Mouse (Mus musculus) neural tube, embryonic 14.5 days (tissue): ENCODE measurements around the gene Atg4c. TPM values are rescaled to one million over a fixed set of nuclear protein-coding genes. Genes with fewer than 3 reads are reported as not detected.

Experiments
- ATAC-seq: fragments of 200-750 bp; cut with Nextera tagmentation; 2 replicates; pipeline ENCODE4 v1.8.0; 2017; ENCODE audit warnings: low read depth, mild to moderate bottlenecking, moderate TSS enrichment, moderate library complexity
- H3K27ac ChIP-seq: fragments of 300-500 bp; sonication (generic); 2 replicates; pipeline ENCODE4 v1.5.1; 2014; ENCODE audit warnings: low read depth, mild to moderate bottlenecking, control low read depth, low read length, moderate library complexity, mixed read lengths
- H3K27me3 ChIP-seq: fragments of 300-500 bp; sonication (generic); 2 replicates; pipeline ENCODE4 v1.6.1; 2014; ENCODE audit warnings: low read length; ENCODE audit not compliant: control insufficient read depth, insufficient read depth
- H3K36me3 ChIP-seq: fragments of 300-500 bp; sonication (generic); 2 replicates; pipeline ENCODE4 v1.6.1; 2014; ENCODE audit warnings: low read length, mixed read lengths; ENCODE audit not compliant: control insufficient read depth, insufficient read depth
- H3K4me1 ChIP-seq: fragments of 300-500 bp; sonication (generic); 2 replicates; pipeline ENCODE4 v1.6.1; 2014; ENCODE audit warnings: low read length; ENCODE audit not compliant: control insufficient read depth, insufficient read depth
- H3K4me2 ChIP-seq: fragments of 300-500 bp; sonication (generic); 2 replicates; pipeline ENCODE4 v1.6.1; 2014; ENCODE audit warnings: mild to moderate bottlenecking, low read depth, low read length, control low read depth
- H3K4me3 ChIP-seq: fragments of 300-500 bp; sonication (generic); 2 replicates; pipeline ENCODE4 v1.5.1; 2014; ENCODE audit warnings: low read depth, low read length, control low read depth, mixed read lengths
- H3K9ac ChIP-seq: fragments of 300-500 bp; sonication (generic); replicated peaks from 2 replicates; pipeline ENCODE4 v1.6.1; 2014; ENCODE audit warnings: low read depth, mild to moderate bottlenecking, control low read depth, low read length, mixed read lengths
- H3K9me3 ChIP-seq: fragments of 300-500 bp; sonication (generic); 2 replicates; pipeline ENCODE4 v1.6.1; 2016; ENCODE audit warnings: low read length; ENCODE audit not compliant: control insufficient read depth
- WGBS: fragments of 180-500 bp; shearing (Covaris S2); extraction: QIAGEN DNeasy Blood & Tissue Kit; methylation state at CpG from one replicate; pipeline ENCODE4 v1.1.7; 2014; 5-methylcytosine and 5-hydroxymethylcytosine counted together
- polyA plus RNA-seq: library from polyadenylated mRNA; unstranded; fragments of >200 nt; fragmentation: Nextera tagmentation; extraction: Ambion mirVana; gene quantifications from 2 replicates; pipeline ENCODE4 v1.2.1, GENCODE M21; 2014

The Atg4c gene
- polyA plus RNA-seq, 1 experiment from 2014 or later: 21.7 TPM

- H3K36me3 ChIP-seq: no peaks in the 10 kb centered on the region
- no peak overlapping the region for H3K27ac ChIP-seq
- 0 out of 2 replicates have a peak, but pooled peaks cover 5% of the 10 kb centered on the region for H3K4me1 ChIP-seq
- ATAC-seq: no peak
- H3K4me2 ChIP-seq: no peak overlapping the region
- no peak overlapping the region for H3K9ac ChIP-seq
- H3K4me3 ChIP-seq: no peak overlapping the region
- no peaks in the 10 kb centered on the region for H3K9me3 ChIP-seq
- H3K27me3 ChIP-seq: no peaks in the 10 kb centered on the region
These were observed 5.0 kb downstream of the Atg4c start for GRCm38 (mm10) chr4:99198721-99199120.

DNA sequence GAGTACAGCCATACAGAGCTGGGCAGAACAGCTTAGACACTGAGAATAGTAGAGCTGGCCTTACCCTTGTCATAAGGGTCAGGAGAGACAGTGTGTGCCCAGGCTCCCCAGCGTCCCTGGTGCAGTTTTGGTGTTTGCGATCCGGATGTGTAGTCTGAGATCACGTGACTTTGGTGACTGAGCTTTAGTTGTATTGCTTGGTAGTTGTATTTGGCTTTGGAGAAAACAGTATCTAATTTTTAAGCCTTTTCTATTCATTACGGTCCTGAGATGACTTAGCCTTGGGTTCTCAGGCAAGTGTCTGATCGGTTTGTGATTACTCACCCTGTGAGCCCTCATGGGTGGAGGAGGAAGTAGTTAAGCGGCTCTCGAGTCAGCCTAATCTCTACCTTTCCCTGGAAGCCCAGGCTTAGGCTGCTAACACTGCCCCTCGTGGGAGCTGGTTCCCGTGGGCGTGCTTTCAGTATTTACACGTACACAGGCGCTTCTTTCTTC, 6.1 kb downstream of the Atg4c start:
- no peak for ATAC-seq
- H3K4me2 ChIP-seq: no peak overlapping the region
- no peaks in the 10 kb centered on the region for H3K27me3 ChIP-seq
- no peak overlapping the region for H3K27ac ChIP-seq
- no peaks in the 10 kb centered on the region for H3K9me3 ChIP-seq
- no peaks in the 10 kb centered on the region for H3K36me3 ChIP-seq
- no peak overlapping the region for H3K4me3 ChIP-seq
- H3K4me1 ChIP-seq: 0 out of 2 replicates have a peak, but pooled peaks cover 3% of the 10 kb centered on the region
- WGBS: 77% methylated on average over 13 of the region's 13 CpGs
- H3K9ac ChIP-seq: no peak overlapping the region

DNA sequence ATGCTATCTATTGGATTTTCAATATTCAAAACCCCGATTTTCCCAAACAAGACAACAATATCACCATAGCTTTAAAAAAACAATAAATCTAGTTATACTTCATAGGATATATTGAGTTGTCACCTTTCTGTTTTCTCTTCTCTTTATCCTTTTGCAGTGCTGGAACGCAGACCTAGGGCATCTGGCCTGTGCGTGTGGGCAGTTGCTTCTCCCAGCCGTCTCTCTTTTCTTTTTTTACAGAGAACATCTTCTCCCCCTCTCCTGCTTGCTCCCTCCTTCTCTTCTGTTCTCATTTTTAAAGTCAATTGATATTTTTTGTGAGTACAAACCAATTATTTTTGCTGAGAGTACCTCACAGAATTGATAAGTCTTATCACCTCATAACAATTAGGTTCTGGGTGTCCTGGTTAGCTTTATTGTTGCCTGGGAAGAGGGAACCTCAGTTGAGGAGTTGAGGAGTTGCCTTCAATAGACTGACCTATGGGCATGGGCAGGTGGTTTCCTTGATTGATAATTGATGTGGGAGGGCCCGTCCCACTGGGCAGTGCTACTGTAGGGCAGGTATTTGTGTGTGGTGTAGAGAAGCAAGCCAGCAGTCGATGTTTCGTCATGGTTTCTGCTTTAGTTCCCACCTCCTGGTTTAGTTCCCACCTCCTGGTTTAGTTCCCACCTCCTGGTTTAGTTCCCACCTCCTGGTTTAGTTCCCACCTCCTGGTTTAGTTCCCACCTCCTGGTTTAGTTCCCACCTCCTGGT, 6.8 kb downstream of the Atg4c start:
- 95% methylated on average over 7 of the region's 7 CpGs for WGBS

GRCm38 (mm10) chr4:99205773-99206172, 12.0 kb downstream of the Atg4c start:
- WGBS: 94% methylated on average over 6 of the region's 6 CpGs
- Histone ChIP-seq H3K4me3 (no peak overlapping the region), H3K27ac (no peak overlapping the region), H3K4me2 (no peak overlapping the region), H3K4me1 (no peaks in the 10 kb centered on the region), H3K9ac (no peak overlapping the region), H3K27me3 (no peaks in the 10 kb centered on the region), H3K9me3 (no peaks in the 10 kb centered on the region), H3K36me3 (no peaks in the 10 kb centered on the region)
- no peak for ATAC-seq

More for the DNA sequence above, 6.8 kb downstream of the Atg4c start:
- Histone ChIP-seq H3K9ac (no peak overlapping the region), H3K4me3 (no peak overlapping the region), H3K4me2 (no peak overlapping the region), H3K27me3 (no peaks in the 10 kb centered on the region), H3K9me3 (no peaks in the 10 kb centered on the region), H3K36me3 (no peaks in the 10 kb centered on the region), H3K27ac (no peak overlapping the region), H3K4me1 (no peaks in the 10 kb centered on the region)
- no peak for ATAC-seq

GRCm38 (mm10) chr4:99206356-99206755, 12.6 kb downstream of the Atg4c start:
- H3K4me2 ChIP-seq: no peak overlapping the region
- no peaks in the 10 kb centered on the region for H3K27me3 ChIP-seq
- H3K4me3 ChIP-seq: no peak overlapping the region
- 78% methylated on average over 3 of the region's 3 CpGs for WGBS
- H3K36me3 ChIP-seq: no peaks in the 10 kb centered on the region
- no peak for ATAC-seq
- H3K9ac ChIP-seq: no peak overlapping the region
- H3K27ac ChIP-seq: no peak overlapping the region
- no peaks in the 10 kb centered on the region for H3K4me1 ChIP-seq
- H3K9me3 ChIP-seq: no peaks in the 10 kb centered on the region

GRCm38 (mm10) chr4:99210087-99210486, 16.4 kb downstream of the Atg4c start:
- 86% methylated on average over 9 of the region's 9 CpGs for WGBS
- Histone ChIP-seq H3K27me3 (no peaks in the 10 kb centered on the region), H3K4me2 (no peak overlapping the region), H3K4me3 (no peak overlapping the region), H3K4me1 (no peaks in the 10 kb centered on the region), H3K9me3 (no peaks in the 10 kb centered on the region), H3K36me3 (peaks cover 5% of the 10 kb centered on the region; the same call in 1 of the 2 replicates), H3K27ac (no peak overlapping the region), H3K9ac (no peak overlapping the region)
- ATAC-seq: no peak

DNA sequence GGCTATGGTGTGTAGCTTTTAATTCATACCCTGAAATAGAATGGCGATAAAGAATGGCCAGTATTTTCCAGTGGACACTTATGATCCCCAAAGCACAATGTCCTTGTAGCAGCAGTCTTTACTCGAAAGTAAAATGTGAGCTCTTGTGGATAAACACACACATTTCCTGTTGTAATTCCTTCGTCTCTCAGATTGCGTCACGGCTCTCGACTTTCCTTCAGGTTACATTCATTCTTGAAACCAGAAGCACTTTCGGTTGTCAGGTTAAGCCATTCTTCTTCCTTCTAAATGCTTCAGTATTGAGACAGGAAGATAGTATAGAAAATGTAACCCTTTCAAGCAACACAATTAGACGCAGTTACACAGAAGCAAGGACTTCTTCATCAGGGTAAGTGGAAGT, 17.9 kb downstream of the Atg4c start:
- no peak overlapping the region for H3K4me2 ChIP-seq
- no peak for ATAC-seq
- no peak overlapping the region for H3K4me3 ChIP-seq
- H3K36me3 ChIP-seq: peaks cover 8% of the 10 kb centered on the region; the same call in 1 of the 2 replicates
- H3K4me1 ChIP-seq: no peaks in the 10 kb centered on the region
- 80% methylated on average over 8 of the region's 8 CpGs for WGBS
- no peak overlapping the region for H3K27ac ChIP-seq
- no peak overlapping the region for H3K9ac ChIP-seq
- no peaks in the 10 kb centered on the region for H3K27me3 ChIP-seq
- H3K9me3 ChIP-seq: no peaks in the 10 kb centered on the region

DNA sequence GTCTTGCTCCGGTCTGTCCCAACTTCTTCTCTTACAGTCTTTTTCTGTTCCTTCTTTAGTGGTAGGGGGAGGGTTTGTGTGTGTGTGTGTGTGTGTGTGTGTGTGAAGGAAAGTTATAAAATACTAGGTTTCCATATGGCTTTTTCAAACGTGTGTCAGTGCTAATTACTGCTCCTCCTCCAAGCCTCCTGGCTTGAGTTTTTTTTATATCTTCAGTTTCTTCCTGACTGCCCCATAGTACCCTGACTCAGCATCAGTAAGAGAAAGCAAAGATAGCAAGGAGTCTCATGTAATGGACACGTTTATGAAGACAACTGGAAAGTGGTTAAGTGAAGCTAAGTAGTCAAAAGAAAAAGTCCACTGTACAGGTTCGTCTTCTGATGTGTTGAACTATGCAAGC, 19.4 kb downstream of the Atg4c start:
- H3K36me3 ChIP-seq: peaks cover 8% of the 10 kb centered on the region; the same call in 1 of the 2 replicates
- no peak overlapping the region for H3K9ac ChIP-seq
- H3K27me3 ChIP-seq: no peaks in the 10 kb centered on the region
- H3K4me3 ChIP-seq: no peak overlapping the region
- H3K4me1 ChIP-seq: no peaks in the 10 kb centered on the region
- no peak overlapping the region for H3K4me2 ChIP-seq
- WGBS: 85% methylated on average over 4 of the region's 4 CpGs
- ATAC-seq: no peak
- H3K27ac ChIP-seq: no peak overlapping the region
- no peaks in the 10 kb centered on the region for H3K9me3 ChIP-seq

GRCm38 (mm10) chr4:99222221-99222620, 28.5 kb downstream of the Atg4c start:
- H3K4me2 ChIP-seq: no peak overlapping the region
- H3K27ac ChIP-seq: no peak overlapping the region
- H3K4me1 ChIP-seq: no peaks in the 10 kb centered on the region
- no peak for ATAC-seq
- H3K36me3 ChIP-seq: 0 out of 2 replicates have a peak, but pooled peaks cover 4% of the 10 kb centered on the region
- H3K9ac ChIP-seq: no peak overlapping the region
- 79% methylated on average over 8 of the region's 8 CpGs for WGBS
- H3K27me3 ChIP-seq: no peaks in the 10 kb centered on the region
- H3K9me3 ChIP-seq: no peaks in the 10 kb centered on the region
- no peak overlapping the region for H3K4me3 ChIP-seq
